Mouse (Mus musculus) layer of hippocampus, postnatal 25 days (tissue): ENCODE measurements around the gene Gm47955. TPM values are rescaled to one million over a fixed set of nuclear protein-coding genes. Genes with fewer than 3 reads are reported as not detected.
"Not testable (repeated sequence)": the region's sequence is repeated elsewhere in the genome, so short reads cannot be mapped to it uniquely, and the experiment has no call there.

ENCODE experiments used
- DNase-seq, 2 experiments: peaks; one replicate each; pipeline ENCODE4 v3.0.0; 2022; ENCODE audit warnings: mixed read lengths in 2 of 2, low spot score in 1 of 2; ENCODE audit errors: extremely low spot score in 1 of 2
- total RNA-seq, 2 experiments: library from RNA; stranded (reverse); gene quantifications; 2 replicates each; pipeline ENCODE4 v1.2.3; 2021

Gene Gm47955
- not detected for total RNA-seq

DNA sequence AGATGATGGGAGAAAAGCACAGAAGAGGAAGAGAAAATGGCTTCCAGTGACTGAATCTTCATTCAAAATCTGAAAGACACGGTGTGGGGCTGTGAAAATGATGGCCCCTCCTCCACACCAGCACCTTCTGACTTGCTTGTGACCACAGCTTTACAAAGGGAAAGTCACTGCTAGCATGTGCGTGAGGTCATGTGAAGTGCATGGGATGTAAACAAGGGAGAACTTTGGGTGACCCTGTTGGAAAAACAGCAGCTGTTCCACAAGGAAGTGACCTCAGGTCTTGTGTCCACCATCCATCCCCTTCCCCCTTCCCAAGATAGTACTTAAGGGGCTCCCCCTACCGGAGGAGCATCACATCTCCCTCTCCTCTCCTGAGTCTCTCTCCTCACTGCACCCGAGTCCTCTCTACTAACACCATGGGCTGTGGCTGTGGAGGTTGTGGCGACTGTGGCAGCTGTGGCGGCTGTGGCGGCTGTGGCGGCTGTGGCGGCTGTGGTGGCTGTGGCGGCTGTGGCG lies at the start of gene Gm47955:
TSS of gene Gm47955 (plus strand) at position 417 of the 516 bp plus-strand sequence.
- no peak for DNase-seq

GRCm38 (mm10) chr1:82913025-82913424 lies 47.1 kb upstream of the Gm47955 start, which contains the start of gene A030005L19Rik:
TSS of gene A030005L19Rik (plus strand) at chr1:82913325.
- DNase-seq, result no peak

DNA sequence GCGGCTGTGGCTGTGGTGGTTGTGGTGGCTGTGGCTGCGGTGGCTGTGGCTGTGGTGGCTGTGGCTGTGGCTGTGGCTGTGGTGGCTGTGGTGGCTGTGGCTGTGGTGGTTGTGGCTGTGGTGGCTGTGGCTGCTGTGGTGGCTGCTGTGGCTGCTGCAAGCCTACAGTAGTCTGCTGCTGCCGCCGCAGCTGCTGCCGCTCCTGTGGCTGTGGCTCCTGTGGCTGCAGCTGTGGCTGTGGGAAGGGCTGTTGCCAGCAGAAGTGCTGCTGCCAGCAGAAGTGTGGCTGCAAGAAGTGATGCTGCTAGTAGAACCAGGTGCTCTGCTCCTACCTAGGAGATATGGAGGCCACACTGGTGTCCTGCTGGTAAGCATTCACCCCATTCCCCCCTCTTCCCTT lies 46.7 kb upstream of the Gm47955 start:
- DNase-seq, result not testable (repeated sequence)

DNA sequence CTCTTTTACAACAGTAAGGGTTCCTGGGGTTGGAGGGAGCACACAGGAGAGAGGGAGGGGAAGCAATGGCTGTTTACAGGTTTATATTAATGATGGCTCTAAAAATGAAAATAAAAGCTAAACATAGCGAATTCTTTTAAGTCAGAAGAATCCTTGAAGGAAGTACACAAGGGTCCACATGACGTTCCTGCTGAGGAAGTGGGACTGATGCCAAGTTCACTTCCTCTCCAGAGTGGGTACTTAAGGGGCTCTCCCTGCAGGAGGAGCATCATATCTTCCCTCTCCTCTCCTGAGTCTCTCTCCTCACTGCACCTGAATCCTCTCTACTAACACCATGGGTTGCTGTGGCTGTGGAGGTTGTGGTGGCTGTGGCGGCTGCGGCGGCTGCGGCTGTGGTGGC lies 35.4 kb upstream of the Gm47955 start, which contains the start of gene A030014E15Rik:
TSS of gene A030014E15Rik (plus strand) at position 268 of the 400 bp plus-strand sequence.
- no peak for DNase-seq

DNA sequence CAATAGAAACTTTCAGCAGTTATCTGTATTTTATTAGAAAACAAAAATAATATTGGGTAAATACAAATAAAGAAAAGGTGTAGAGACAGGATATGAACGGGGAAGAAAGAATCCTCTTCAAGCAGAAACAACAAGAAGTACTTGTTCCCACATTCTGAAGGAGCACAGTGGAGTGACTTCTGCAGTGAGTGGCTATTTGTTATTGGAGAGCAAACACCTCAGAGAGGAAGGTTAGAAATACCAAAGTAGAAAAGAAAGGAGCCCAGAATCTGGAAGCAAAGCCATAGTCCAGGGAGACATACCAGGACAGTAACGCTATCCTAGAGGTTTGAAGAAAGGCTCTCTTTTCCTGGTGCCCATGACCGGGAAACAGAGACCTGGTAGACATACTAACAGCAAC lies 29.5 kb upstream of the Gm47955 start:
- DNase-seq, result not testable (repeated sequence)

DNA sequence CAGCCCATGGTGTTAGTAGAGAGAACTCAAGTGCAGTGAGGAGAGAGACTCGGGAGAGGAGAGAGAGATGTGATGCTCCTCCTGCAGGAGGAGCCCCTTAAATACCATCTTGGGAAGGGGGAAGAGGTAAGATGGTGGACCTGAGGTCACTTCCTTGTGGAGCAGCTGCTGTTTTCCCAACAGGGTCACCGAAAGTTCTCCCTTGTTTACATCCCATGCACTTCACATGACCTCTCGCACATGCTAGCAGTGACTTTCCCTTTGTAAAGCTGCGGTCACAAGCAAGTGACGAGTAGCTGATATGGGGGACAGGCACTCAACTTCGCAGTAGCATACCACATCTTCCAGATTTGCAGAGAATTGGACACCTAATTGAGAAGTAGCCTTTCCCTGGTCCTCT lies 28.8 kb upstream of the Gm47955 start, which contains the start of gene Gm6217:
TSS of gene Gm6217 (minus strand) at position 74 of the 400 bp plus-strand sequence.
- not testable (repeated sequence) for DNase-seq

- DNase-seq, result no peak
These were observed 21.4 kb upstream of the Gm47955 start for GRCm38 (mm10) chr1:82938666-82939065.

- not testable (repeated sequence) for DNase-seq
These were observed 17.6 kb upstream of the Gm47955 start for GRCm38 (mm10) chr1:82942505-82942904.

DNA sequence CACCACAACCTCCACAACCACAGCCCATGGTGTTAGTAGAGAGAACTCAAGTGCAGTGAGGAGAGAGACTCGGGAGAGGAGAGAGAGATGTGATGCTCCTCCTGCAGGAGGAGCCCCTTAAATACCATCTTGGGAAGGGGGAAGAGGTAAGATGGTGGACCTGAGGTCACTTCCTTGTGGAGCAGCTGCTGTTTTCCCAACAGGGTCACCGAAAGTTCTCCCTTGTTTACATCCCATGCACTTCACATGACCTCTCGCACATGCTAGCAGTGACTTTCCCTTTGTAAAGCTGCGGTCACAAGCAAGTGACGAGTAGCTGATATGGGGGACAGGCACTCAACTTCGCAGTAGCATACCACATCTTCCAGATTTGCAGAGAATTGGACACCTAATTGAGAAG lies 16.8 kb upstream of the Gm47955 start, which contains the start of gene A030003K21Rik:
TSS of gene A030003K21Rik (minus strand) at position 94 of the 400 bp plus-strand sequence.
- DNase-seq, result not testable (repeated sequence)

GRCm38 (mm10) chr1:82946029-82946428 lies 14.1 kb upstream of the Gm47955 start:
- not testable (repeated sequence) for DNase-seq

GRCm38 (mm10) chr1:82948601-82949000 lies 11.5 kb upstream of the Gm47955 start:
- DNase-seq, result no peak

DNA sequence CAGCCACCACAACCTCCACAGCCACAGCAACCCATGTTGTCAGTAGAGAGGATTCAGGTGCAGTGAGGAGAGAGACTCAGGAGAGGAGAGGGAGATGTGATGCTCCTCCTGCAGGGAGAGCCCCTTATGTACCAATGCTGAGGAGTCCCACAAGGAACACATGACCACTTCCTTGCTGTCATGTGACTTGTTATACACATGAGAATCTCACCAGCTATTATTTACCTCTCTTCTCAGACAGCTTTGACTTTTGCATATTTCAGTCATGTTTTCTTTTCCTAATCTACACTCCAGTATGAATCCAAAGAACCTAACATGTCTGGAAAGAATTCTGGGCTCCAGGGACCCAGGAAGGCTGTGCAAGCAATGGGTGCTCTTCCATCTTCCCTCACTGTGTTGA lies 4.2 kb upstream of the Gm47955 start, which contains the start of gene Gm7544:
TSS of gene Gm7544 (minus strand) at position 101 of the 400 bp plus-strand sequence.
- not testable (repeated sequence) for DNase-seq

DNA sequence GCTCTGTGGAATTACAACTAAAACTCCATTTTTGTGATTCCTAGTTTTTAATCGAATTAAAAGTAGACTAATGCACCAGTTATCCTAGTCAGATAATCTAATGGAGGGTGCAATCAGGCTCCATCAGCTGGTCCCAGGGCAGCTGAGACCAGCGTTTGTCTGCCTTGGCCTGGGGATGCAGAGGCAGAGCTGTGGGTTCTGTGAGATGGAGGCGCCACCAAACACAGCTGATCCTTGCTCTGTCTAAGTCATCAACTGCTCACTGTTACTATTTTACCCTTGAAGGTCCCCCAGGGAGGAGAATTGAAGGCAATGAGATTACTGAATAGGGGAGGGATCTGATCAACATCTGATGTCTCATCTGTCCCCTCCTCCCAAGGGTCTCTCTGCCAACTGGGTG lies 6.3 kb downstream of the Gm47955 start:
- no peak for DNase-seq

DNA sequence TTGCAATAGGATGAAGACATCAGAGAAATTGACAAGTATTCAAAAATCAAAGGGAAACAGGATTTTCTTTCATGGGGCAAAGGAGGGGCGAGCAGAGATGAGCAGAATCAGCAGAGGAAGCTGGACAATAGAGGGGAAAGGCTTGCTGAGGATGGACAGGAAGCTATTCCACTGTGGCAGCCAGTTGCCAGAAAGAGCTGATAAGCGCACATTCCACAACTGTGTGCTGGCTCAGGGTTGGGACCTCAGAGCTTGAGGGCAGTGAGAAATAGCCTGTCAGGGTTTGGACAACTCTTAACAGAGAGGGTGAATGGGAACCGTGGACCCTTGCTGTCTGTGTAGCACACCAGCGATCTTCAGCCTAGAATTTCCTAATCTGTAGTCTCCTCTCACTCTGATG lies 12.0 kb downstream of the Gm47955 start:
- no peak for DNase-seq

DNA sequence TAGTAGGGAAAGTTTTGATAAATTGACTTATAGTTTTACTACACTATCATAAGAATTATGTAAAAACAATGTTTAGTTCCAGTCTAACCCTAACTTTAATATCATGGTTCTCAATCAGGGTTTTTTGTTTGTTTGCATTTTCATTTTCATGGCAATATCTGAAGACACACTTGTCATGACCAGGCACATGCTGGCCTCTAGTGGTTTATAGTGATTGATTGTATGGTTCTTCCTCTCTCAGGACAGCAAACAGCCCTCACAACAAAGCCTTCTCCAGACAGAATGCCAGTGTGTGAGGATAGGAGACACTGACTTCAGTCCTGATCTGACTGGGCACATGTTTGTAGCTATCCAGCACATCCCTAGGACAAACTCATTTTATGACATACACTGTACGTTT lies 13.2 kb downstream of the Gm47955 start:
- DNase-seq, result no peak

DNA sequence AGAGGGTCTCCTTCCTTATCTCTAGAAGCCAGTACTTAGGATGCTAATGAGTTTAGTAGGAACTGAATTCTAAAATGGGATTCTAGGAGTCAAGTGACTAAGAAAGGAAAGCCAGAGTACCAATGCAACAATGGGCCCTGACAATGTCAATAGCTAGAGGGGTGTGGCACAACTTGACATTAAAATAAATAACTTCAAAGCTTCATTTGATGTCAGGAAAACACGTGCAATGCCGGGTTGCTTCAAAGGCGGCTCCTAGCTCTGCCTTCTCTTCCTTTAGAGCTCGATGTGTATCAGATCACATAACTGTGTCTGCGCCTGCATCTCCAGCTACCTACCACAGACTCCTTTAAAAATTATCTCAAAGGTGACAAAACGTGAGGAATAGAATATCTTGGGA lies 13.8 kb downstream of the Gm47955 start:
- DNase-seq, result no peak

DNA sequence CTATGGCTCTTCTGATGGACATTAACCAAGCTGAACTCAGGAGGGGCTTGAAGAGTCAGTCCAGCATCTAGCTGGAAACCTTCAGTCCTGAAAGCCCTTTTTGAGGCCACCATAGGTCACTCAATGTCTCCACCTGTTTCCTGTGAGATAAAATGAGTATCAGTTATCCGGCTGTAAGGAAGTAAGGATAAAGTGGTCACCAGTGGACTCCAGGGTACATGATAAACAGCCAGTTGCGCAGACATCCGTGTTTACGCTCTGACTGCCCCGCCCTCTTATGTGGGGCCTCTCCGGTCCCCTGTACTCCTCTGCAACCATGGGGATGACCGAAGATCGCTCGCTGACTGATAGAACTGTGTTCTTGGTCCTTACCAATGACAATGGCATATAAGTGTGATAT lies 14.3 kb downstream of the Gm47955 start:
- DNase-seq, result no peak

GRCm38 (mm10) chr1:82975750-82976149 lies 15.7 kb downstream of the Gm47955 start:
- no peak for DNase-seq

DNA sequence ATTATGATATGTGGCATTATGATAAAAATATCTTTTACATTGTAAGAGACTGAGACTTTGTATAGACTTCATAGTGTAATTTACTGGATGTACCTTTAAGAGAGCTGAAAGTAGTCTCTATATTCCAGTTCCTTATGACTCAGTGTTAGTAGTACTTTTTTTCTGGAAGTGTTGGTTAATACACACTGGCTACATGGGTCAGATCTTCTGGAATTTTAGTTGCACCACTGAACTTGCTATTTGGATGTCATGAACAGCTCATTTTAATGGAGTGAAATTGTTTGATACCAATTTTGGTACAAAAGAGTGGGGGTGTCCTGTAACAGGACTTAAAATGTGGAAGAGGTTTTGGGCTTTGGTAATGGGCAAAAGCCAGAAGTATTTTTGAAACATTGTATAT lies 17.8 kb downstream of the Gm47955 start:
- DNase-seq, result no peak

GRCm38 (mm10) chr1:82986738-82987137 lies 26.7 kb downstream of the Gm47955 start:
- DNase-seq, result no peak

DNA sequence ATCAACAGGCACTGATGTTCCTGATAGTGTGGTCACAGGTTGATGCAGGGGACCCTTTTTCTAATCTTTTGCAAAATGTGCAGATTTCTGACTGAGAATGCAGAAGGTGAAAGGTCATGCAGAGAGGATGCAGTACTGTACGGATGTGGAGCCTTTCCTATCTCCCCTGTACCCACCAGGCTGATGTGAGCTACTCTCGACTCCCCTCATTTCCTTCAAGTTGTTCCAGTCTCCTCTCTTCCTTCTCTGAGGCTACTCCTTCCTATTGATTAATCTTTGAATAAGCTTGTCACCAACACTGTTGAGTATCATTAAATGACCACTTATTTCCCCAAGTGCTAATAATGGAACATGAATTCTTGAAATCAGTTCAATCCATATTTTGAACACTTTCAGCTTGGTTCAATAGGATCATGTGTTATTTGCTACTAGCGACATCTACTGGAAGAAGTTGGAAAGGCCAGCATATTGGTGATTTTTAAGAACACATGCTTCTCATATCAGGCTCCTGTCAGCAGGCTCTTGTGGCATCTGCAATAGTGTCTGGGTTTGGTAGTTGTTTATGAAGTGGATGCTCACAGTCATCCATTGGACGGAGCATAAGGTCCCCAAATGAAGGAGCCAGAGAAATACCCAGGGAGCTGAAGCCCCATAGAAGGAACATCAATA lies 27.6 kb downstream of the Gm47955 start:
- DNase-seq, result peak in 1 of 2 experiments; percentile 63

- DNase-seq, result no peak
These were observed 31.0 kb downstream of the Gm47955 start for GRCm38 (mm10) chr1:82991062-82991461.
